Mouse (Mus musculus) retina, postnatal 7 days (tissue): ENCODE measurements around the gene Kcnb1.
A peak's percentile ranks its signal among the peaks of the same experiment; 100 is the strongest.

Source experiments
- DNase-seq: peaks from one replicate; pipeline ENCODE4 v3.0.0-alpha.2; 2012; ENCODE audit warnings: low read depth, low spot score

The Kcnb1 gene

GRCm38 (mm10) chr2:167190076-167190399 is at the start of gene Kcnb1:
Gene Kcnb1 (minus strand): TSS chr2:167190155.
- peak; percentile 76 for DNase-seq

GRCm38 (mm10) chr2:167239262-167239661 is 49.3 kb upstream of the Kcnb1 start:
- no peak for DNase-seq

- DNase-seq, result no peak
These were observed 47.3 kb upstream of the Kcnb1 start for GRCm38 (mm10) chr2:167237224-167237623.

- no peak for DNase-seq
These were observed 46.2 kb upstream of the Kcnb1 start for GRCm38 (mm10) chr2:167236174-167236573.

GRCm38 (mm10) chr2:167235338-167236018 is 45.5 kb upstream of the Kcnb1 start:
- DNase-seq, result no peak

- DNase-seq, result no peak
These were observed 43.8 kb upstream of the Kcnb1 start for GRCm38 (mm10) chr2:167233771-167234170.

GRCm38 (mm10) chr2:167233009-167233335 is 43.0 kb upstream of the Kcnb1 start:
- DNase-seq, result no peak

GRCm38 (mm10) chr2:167232132-167233008 is 42.4 kb upstream of the Kcnb1 start:
- no peak for DNase-seq

- DNase-seq, result no peak
These were observed 40.6 kb upstream of the Kcnb1 start for GRCm38 (mm10) chr2:167230554-167230953.

GRCm38 (mm10) chr2:167224937-167225336 is 35.0 kb upstream of the Kcnb1 start:
- no peak for DNase-seq

- no peak for DNase-seq
These were observed 34.2 kb upstream of the Kcnb1 start for GRCm38 (mm10) chr2:167224194-167224593.

- DNase-seq, result peak; percentile 60
These were observed 32.2 kb upstream of the Kcnb1 start for GRCm38 (mm10) chr2:167222152-167222551.

- no peak for DNase-seq
These were observed 31.3 kb upstream of the Kcnb1 start for GRCm38 (mm10) chr2:167221159-167221845.

- DNase-seq, result no peak
These were observed 30.8 kb upstream of the Kcnb1 start for GRCm38 (mm10) chr2:167220736-167221135.

- peak; percentile 78 for DNase-seq
These were observed 29.3 kb upstream of the Kcnb1 start for GRCm38 (mm10) chr2:167219154-167219775.

GRCm38 (mm10) chr2:167213666-167214065 is 23.7 kb upstream of the Kcnb1 start:
- DNase-seq, result no peak

GRCm38 (mm10) chr2:167213076-167213475 is 23.1 kb upstream of the Kcnb1 start:
- DNase-seq, result no peak

GRCm38 (mm10) chr2:167212551-167212950 is 22.6 kb upstream of the Kcnb1 start:
- DNase-seq, result no peak

GRCm38 (mm10) chr2:167212089-167212488 is 22.1 kb upstream of the Kcnb1 start:
- DNase-seq, result no peak

- no peak for DNase-seq
These were observed 19.9 kb upstream of the Kcnb1 start for GRCm38 (mm10) chr2:167209900-167210299.

GRCm38 (mm10) chr2:167208984-167209383 is 19.0 kb upstream of the Kcnb1 start:
- no peak for DNase-seq
